Mouse (Mus musculus) left cerebral cortex, adult 8-10 months (tissue): ENCODE results near the gene Ankk1. TPM values are rescaled to one million over a fixed set of nuclear protein-coding genes. Genes with fewer than 3 reads are reported as not detected.

Experiments used
- DNase-seq, 2 experiments: peaks; one replicate each; pipeline ENCODE4 v3.0.0; 2022; ENCODE audit warnings: low spot score in 2 of 2
- total RNA-seq, 4 experiments: library from RNA; stranded (reverse); gene quantifications; 2 replicates each; pipeline ENCODE4 v1.2.4; 2022

Ankk1 gene
- total RNA-seq = not detected

GRCm38 (mm10) chr9:49426921-49427320 lies at the start of gene Ankk1:
Ankk1 (minus strand) TSS chr9:49427021.
- no peak for DNase-seq

GRCm38 (mm10) chr9:49472126-49472525 lies 45.3 kb upstream of the Ankk1 start:
- no peak for DNase-seq

GRCm38 (mm10) chr9:49470946-49471345 lies 44.1 kb upstream of the Ankk1 start:
- no peak for DNase-seq

GRCm38 (mm10) chr9:49470006-49470405 lies 43.2 kb upstream of the Ankk1 start:
- DNase-seq = no peak

GRCm38 (mm10) chr9:49456136-49456535 lies 29.3 kb upstream of the Ankk1 start:
- no peak for DNase-seq

- no peak for DNase-seq
These were observed 25.6 kb upstream of the Ankk1 start for GRCm38 (mm10) chr9:49452396-49452795.

- no peak for DNase-seq
These were observed 23.7 kb upstream of the Ankk1 start for GRCm38 (mm10) chr9:49450491-49450890.

GRCm38 (mm10) chr9:49442621-49443020 lies 15.8 kb upstream of the Ankk1 start:
- no peak for DNase-seq

- DNase-seq = no peak
These were observed 657 bp upstream of the Ankk1 start for GRCm38 (mm10) chr9:49427478-49427877.

- no peak for DNase-seq
These were observed 1.2 kb downstream of the Ankk1 start for GRCm38 (mm10) chr9:49425585-49425984.

- DNase-seq = no peak
These were observed 3.0 kb downstream of the Ankk1 start for GRCm38 (mm10) chr9:49423866-49424265.

- no peak for DNase-seq
These were observed 16.2 kb downstream of the Ankk1 start for GRCm38 (mm10) chr9:49410621-49411020.

GRCm38 (mm10) chr9:49407028-49407427 lies 19.8 kb downstream of the Ankk1 start:
- no peak for DNase-seq

GRCm38 (mm10) chr9:49403711-49404110 lies 23.1 kb downstream of the Ankk1 start:
- no peak for DNase-seq

GRCm38 (mm10) chr9:49396006-49396405 lies 30.8 kb downstream of the Ankk1 start:
- no peak for DNase-seq

- no peak for DNase-seq
These were observed 34.6 kb downstream of the Ankk1 start for GRCm38 (mm10) chr9:49392242-49392641.

- no peak for DNase-seq
These were observed 40.7 kb downstream of the Ankk1 start for GRCm38 (mm10) chr9:49386119-49386518.

GRCm38 (mm10) chr9:49385301-49385700 lies 41.5 kb downstream of the Ankk1 start:
- DNase-seq = no peak

- no peak for DNase-seq
These were observed 42.0 kb downstream of the Ankk1 start for GRCm38 (mm10) chr9:49384855-49385254.

GRCm38 (mm10) chr9:49384041-49384440 lies 42.8 kb downstream of the Ankk1 start:
- no peak for DNase-seq

GRCm38 (mm10) chr9:49379962-49380361 lies 46.9 kb downstream of the Ankk1 start:
- DNase-seq = no peak

- no peak for DNase-seq
These were observed 52.9 kb downstream of the Ankk1 start for GRCm38 (mm10) chr9:49373946-49374345.

- no peak for DNase-seq
These were observed 61.1 kb downstream of the Ankk1 start for GRCm38 (mm10) chr9:49365763-49366162.
